Mouse (Mus musculus): Measurements from ENCODE around the gene Commd4.

The Commd4 gene

DNA sequence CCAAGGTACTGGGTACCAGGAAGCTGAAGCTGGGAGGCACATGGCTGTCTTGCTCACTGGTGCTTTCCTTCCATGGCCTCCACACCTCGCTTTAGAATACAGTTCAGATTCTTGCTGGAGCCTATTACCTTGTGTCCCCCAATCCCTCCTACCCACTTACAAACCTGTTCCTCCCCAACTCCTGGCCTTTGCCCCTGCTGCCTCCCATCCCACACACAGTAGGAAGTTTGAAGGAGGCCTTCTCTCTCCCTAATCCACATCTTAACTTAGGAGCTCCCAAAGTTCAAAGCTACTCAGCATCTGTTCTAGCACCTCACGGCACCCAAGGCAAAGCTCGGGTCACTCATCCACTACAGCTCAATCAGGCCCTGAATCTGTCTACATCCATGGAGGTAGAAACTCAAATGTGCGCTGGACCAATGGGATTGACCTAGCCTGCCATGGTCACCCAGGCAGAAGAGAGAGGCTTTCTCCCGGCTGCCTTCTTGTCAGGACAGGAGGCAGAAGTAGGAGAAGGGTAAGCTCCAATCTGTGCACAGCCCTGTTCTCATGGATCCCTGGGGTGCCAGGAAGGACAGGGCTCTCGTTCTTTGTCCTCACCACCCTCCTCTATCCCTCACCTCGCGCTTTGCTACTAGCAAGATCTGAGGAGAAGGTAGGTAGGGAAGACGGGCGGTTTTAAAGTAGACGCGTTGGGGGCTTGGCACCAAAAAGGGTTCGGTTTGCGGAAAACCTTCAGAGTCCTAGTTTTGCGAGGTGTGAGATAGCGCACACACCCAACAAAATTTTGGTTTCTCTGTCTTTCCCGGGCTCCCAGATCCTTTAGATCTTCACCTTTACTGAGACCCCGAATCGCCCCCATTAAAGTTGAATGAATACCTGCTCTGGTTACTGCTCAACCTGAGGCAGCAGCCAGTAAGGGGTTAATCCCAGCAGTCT, 10.7 kb downstream of the Commd4 start:
- no peak for TF ChIP-seq GATA4 (IDR thresholded peaks at IDR 0.05; ENCODE audit: insufficient replicate concordance, low read length)

DNA sequence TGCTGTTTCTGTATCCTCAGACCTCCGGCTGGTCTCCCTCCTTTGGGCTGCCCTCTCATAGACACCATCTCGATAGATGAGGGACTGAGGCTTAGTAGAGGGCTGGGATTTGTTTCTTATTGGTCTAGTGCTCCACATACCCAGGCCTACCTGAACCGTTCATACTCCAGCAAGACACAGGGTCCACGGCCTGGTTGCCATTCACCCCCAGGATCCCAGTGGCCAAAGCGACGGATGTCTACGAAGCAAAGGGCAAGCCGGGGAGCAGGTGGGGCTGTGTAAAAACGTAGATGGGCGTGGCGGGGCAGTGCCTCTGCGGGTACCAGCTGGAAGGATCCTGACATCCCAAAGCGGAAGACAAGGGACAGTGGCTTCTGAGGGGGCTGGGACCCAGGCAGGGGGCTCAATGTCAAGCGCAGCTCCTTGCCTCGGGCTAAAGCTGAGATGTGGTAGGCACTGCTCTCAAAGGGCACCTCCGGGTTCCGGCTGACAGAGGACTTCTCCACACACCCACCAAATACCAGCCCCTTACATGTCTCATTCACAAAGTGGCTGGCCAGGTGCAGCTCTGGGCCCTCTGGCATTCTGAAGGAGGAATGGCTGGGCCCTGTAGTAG, 11.6 kb downstream of the Commd4 start:
- TF ChIP-seq GATA4 (IDR thresholded peaks at IDR 0.05; ENCODE audit: insufficient replicate concordance, low read length) = no peak

DNA sequence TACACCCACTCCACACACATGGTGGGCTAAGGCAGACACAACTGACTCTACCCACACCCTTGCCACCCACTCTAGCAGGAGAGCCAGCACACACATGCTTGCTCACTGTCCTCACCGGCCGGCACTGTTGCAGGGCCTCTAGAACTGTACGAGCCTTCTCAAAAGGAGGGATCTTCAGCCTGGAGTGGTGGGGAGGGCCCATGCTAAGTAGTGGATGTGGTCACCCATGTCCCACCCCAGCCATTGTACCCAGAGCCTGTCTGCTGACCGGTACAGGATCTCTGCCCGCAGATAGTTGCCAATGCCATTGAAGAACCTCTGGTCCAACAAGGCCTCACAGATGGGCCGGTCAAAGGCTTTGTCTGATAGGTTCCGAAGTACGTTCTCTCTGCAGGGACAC, 13.3 kb downstream of the Commd4 start:
- TF ChIP-seq GATA4 (IDR thresholded peaks at IDR 0.05; ENCODE audit: insufficient replicate concordance, low read length) = no peak

DNA sequence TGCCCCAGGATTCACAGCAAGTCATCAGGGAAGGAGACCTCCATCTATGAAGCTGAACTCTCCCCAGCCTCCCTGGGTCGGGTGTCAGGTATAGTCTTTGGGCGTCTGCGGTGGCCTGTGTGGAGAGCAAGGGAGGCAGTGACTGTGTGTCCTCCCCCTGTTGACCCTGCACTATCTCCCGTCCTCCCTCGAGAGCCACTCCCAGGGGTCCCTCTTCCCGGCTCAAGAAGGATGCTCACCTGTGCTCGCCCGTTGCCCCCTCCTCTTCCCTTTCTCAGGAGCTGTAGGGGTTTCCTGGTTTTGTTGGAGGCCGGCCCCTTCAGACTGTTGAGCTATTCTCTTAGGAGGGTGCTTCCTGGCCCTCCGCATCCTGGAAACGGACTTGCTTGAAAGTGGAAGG, 14.9 kb downstream of the Commd4 start:
- no peak for TF ChIP-seq GATA4 (IDR thresholded peaks at IDR 0.05; ENCODE audit: insufficient replicate concordance, low read length)

DNA sequence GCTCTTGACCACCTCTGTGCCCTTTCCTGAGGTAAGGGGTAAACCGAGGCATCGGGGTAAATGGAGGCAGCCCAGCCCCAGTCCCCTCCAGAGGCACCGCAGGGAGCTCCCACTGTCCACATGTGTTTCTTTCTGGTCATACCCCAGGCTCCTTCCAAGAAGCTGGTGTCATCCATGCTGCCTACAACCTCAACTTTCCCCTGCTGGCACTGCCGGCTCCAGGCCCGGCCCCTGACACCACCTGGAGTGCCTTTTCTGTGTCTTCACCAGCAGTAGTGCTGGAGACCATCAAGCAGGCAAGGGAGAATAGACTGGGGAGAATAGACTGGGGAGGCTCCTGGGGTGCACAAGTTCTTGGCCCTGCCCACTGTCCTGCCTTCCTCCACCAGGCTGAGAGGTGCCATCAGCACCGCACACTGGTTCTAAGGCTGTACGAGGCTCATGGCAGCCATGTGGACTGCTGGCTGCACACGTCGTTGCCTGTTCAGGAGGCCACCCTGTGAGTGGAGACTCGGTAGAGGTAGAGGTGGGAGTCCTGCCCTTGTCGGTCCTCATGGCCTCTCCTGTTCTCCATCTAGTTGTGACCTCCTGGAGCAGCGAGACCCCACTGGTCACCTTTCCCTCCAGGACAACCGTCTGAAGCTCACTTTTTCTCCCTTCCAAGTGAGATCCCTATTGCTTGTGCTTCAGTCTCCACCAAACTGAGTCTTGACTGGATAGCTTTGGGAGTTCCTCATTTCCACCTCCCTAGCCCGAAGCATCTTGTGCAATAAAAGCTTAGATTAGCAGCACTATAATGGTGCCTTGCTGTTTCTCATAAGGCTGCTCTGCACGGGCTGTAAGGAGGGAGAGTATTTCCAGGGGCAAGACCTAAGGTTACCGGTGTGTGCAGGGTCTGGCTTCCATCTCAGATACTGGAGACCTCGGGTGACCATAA, 16.4 kb downstream of the Commd4 start:
- TF ChIP-seq GATA4 (IDR thresholded peaks at IDR 0.05; ENCODE audit: insufficient replicate concordance, low read length) = no peak

- no peak for TF ChIP-seq GATA4 (IDR thresholded peaks at IDR 0.05; ENCODE audit: insufficient replicate concordance, low read length)
Measured at GRCm38 (mm10) chr9:57139571-57139970, 18.6 kb downstream of the Commd4 start.

DNA sequence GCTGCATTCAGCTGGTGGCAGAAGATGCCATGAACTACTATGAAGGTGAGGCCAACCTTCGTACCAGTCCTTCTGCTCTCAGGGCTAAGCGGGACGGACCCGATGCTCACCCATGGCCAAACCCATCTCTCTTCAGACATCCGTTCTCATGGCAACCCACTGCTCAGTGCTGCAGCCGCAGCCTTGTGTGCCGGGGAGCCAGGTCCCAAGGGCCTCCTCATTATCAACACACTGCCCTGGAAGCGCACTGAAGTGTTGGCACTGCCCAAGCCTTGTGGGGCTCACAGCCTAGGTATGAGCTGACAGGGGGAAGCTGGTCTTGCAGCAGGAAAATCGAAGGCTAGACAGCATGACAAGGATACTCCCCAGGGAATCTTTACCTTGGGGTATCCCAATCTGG, 19.0 kb downstream of the Commd4 start:
- TF ChIP-seq GATA4 (IDR thresholded peaks at IDR 0.05; ENCODE audit: insufficient replicate concordance, low read length) = no peak

DNA sequence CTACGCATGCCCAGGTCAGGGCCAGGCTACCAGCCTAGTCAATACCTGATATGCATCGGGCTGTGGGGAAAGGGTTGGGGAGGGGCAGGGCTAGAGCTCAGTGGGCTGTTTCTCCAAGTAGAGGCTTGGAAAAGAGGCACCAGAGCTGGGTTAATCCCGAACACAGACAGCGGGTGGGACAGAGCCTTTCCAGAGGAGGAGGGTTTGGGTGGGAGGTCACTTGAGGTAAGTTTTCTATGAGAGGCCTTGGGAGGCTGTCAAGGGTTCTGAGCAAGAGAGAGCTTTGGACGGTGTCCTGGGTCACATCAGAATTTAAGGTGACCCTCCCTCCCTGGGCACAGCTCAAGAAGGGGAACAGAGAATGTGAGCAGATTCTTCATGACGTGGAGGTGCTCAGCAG, 19.6 kb downstream of the Commd4 start:
- no peak for TF ChIP-seq GATA4 (IDR thresholded peaks at IDR 0.05; ENCODE audit: insufficient replicate concordance, low read length)

DNA sequence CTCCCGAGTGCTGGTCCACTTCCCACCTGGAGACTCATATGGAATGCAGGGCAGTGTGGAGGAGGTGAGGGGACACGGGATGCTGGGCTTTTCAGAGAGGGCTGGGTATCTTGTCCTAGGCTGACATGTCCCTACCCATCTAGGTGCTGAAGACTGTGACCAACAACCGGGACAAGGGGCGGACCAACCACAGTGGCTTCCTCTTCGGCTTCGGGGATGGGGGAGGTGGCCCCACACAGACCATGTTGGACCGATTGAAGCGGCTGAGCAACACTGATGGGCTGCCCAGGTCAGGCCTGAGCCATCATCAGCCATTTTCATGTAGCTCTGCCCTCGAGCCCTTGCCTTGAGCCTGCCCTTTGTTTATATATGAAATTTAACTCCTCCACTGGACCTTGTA, 20.4 kb downstream of the Commd4 start:
- no peak for TF ChIP-seq GATA4 (IDR thresholded peaks at IDR 0.05; ENCODE audit: insufficient replicate concordance, low read length)

DNA sequence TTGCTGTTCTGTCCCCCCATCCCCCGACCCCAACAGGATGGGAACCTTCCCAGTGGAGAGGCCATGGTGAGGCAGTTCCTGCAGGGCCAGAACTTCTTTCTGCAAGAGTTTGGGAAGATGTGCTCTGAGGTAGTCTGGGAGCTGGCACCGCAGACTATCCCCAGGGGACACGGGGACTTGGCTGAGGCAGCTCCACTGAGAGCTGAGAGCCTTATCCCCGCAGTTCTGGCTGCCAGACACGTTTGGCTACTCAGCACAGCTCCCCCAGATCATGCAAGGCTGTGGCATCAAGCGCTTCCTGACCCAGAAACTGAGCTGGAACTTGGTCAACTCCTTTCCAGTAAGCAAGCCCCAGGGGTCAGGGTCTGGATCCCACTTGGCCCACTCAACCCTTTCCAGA, 20.9 kb downstream of the Commd4 start:
- no peak for TF ChIP-seq GATA4 (IDR thresholded peaks at IDR 0.05; ENCODE audit: insufficient replicate concordance, low read length)

DNA sequence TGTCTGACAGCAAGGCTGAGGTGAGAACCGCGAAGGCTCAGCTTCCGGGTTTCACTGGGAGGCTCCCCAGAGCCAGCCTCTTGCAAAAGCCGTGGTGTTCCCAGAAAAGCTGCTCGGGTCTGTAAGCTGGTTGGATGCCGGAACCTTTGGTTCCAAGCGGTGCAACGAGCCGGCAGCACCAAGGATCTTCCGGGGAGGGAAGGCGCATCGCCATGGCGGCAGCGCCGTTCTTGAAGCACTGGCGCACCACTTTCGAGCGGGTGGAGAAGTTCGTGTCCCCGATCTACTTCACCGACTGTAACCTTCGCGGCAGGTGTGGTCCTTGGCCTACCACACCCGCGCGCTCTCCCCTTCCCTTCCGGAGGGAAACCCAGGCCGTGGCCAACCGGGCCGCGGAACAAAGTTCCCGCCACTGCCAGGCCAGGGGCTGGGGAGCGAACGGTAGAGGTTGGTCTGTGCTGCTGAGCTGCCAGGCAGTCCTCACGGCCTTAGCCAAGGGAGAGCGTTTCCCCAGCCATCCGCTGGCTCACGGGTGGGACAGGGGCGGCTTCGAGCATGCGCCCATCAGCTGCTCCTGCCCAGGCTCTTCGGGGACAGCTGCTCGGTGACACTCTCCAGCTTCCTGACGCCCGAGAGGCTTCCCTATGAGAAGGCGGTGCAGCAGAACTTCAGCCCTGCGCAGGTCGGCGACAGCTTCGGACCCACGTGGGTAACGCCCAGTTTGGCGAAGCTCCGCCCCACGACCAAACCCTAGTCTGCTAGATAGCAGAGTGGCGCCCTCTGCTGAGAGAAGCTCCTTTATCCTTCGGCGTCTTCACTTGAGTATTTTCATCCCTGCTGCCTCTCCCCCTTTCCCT, 27.3 kb downstream of the Commd4 start, which contains the start of gene Man2c1:
TSS of gene Man2c1 (plus strand) at position 114 of the 857 bp plus-strand sequence.
- peak; percentile 53; the same call in 1 of the 2 replicates for TF ChIP-seq GATA4 (IDR thresholded peaks at IDR 0.05; ENCODE audit: insufficient replicate concordance, low read length)

DNA sequence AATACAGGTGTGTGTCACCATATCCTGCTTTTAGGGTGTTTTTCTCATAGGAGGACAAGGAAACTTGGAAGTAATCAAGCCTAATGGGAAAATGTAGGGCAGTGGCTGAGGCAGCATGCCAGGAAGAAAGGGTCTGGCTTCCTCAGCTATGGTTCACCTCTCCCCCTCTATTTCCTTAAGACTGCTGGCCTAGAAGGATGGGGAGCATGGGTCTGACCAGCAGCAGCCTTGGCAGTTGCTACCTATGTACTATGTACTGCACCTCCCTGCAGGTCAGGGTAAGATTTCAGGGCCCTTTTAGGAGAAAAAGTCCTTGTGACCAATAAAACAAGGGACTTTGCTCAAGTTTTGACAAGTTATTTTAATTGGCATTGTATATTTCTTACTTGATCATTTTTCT, 28.5 kb downstream of the Commd4 start:
- no peak for TF ChIP-seq GATA4 (IDR thresholded peaks at IDR 0.05; ENCODE audit: insufficient replicate concordance, low read length)

DNA sequence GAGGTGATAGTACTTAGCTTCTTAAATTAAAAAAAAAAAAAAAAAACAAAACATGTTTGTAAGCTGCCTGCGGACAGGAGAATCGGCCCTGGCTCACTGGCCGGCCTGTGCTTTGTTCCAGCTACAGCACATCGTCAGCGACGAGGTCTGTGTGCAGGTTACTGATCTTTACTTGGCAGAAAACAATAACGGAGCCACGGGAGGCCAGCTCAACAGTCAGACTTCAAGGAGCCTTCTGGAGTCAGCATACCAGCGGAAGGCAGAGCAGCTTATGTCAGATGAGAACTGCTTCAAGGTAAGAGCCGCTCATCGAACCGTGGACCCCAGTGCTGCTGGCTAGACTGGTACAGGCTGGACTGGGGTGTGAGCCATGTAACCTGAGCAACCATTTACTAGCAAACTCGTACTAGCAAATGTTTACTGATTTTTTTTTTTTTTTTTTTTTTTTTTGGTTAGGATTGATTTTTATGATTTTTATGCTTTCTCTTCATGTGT, 40.8 kb downstream of the Commd4 start:
- no peak for TF ChIP-seq GATA4 (IDR thresholded peaks at IDR 0.05; ENCODE audit: insufficient replicate concordance, low read length)

Measured in liver, adult (tissue).